Mouse (Mus musculus): Measurements from ENCODE around the gene Elf1.

The Elf1 gene

DNA sequence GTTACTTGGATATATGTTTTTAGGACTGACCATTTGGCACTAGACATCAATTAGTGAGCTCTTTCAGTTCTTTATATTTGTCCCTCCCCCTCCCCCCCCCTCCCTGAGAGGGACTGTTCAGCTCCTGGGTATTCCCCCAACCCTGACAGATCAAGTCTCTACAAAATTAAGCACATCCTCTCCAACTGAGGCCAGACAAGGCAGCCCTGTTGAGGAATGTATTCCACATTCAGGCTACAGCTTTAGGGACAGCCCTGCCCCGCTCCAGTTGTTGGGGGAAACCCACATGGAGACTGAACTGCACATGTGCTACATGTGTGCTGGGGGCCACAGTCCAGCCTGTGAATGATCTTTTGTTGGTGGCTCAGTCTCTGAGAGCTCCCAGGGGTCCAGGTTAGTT lies 71.9 kb downstream of the Elf1 start:
- DNase-seq (ENCODE audit: extremely low read depth, insufficient read length, low spot score): no peak

DNA sequence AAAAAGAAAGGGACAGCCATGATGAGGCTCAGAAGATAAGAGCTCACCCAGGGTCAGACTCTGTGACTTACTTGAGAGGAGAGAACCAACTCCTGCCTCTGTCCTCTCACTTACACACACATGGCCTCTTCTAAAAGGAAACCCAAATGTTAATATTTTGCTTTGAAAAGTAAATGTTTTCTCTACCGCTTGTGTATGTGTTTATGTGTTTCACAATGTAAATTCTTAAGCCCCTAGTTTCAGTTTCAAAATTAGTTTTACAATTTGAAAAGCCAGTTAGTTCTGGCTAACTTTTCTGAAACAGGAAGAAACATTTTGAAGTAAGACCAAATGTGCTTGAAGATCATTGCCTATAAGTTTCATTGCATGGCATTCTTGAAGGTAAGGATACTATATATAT lies 76.8 kb downstream of the Elf1 start:
- DNase-seq (ENCODE audit: extremely low read depth, insufficient read length, low spot score): no peak

DNA sequence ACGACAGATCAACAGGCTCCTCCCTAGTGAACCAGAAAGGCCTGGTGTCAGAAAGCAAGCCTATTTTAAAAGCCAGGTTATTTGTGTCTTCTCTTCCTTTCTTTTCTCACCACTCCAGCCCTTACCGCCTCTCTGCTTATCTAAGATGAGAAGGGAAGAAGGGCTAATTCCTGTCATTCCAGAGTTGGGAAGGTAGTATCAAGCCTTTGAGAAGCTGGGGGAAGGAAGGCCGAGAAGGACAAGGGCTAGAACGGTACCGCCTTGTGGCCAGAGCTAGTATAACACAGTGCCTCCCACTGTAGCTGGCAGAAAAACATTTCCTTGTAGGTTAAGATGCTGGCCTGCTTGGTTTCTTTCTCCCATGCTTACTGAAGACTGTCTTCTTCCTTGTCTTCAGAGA lies 81.8 kb downstream of the Elf1 start:
- peak; percentile 7 for DNase-seq (ENCODE audit: extremely low read depth, insufficient read length, low spot score)

DNA sequence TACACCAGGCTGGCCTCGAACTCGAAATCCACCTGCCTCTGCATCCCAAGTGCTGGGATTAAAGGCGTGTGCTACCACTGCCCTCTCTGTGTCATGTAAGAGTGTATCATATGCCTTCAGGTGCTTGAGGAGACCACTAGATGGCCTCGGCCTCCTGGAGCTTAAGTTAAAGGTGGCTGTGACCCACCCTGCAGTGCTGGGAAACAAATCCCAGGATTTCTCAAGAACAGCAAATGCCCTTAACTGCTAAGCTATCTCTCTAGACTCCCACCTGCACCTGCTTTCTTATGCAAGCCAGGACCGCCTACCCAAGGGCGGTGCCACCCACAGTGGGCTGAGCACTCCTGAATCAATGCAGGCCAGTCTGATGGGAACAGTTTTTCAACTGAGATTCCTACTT lies 83.8 kb downstream of the Elf1 start:
- DNase-seq (ENCODE audit: extremely low read depth, insufficient read length, low spot score): no peak

DNA sequence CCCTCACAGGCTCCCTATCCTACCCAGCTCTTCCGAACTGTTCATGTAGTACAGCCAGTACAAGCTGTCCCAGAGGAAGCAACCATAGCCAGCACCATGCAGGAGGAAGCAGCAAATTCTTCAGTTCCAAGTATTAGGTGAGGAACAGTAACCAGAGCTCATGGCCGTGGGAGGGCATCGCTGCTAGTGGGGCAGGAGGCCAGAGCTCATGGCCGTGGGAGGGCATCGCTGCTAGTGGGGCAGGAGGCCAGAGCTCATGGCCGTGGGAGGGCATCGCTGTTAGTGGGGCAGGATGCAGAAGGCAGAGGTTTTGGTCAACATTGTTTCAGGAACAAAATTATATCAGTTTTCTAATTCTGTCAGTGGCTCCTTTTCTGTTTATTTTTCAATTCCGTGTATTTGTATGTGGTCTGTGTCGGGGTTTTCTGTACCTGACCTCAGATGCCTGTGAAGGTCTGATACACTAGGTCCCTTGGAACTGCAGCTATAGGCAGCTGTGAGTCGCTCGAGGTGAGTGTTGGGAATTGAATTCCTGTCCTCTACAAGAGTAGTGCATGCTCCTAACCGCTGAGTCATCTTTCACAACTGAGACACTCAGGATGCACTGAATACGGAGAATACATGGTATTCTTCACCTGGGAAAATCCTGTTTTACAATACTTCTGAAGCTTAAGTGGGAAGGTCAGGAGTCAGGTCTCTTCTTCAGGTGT lies 92.6 kb downstream of the Elf1 start:
- no peak for DNase-seq (ENCODE audit: extremely low read depth, insufficient read length, low spot score)

DNA sequence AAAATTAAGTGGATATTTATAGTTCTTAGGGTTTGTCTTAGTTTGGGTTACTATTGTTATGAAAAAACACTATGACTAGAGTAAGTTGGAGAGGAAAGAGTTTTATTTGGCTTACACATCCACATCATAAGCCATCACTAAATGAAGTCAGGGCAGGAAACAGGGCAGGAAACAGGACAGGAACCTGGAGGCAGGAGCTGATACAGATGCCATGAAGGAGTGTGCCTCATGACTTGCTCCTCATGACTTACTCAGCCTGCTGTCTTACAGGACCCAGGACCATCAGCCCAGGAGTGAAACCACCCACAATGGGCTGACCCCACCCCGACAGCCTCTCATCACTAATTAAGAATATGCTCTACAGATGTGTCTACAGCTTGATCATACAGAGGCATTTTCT lies 93.4 kb downstream of the Elf1 start:
- DNase-seq (ENCODE audit: extremely low read depth, insufficient read length, low spot score): no peak

DNA sequence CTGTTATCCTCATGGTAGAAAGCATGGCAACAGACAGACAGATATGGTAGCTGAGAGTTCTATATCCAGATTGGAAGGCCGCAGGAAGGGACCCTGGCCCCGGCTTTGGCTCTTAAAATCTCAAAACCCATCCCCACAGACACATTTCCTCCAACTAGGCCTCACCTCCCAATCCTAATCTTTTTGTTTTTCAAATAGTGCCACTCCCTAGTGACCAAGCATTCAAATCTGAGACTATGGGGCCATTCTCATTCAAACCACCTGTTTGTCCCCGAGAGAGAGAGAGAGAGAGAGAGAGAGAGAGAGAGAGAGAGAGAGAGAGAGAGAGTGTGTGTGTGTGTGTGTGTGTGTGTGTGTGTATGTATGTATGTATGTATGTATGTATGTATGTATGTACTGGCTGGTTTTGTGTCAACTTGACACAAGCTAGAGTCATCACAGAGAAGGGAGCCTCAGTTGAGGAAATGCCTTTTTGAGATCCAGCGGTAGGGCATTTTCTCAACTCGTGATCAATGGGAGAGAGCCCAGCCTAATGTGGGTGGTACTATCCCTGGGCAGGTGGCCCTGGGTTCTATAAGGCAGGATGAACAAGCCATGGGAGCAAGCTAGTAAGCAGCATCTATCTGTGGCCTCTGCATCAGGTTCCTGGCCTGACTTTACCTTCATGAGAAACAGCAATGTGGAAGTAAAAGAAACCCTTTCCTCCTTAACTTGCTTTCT lies 102.7 kb downstream of the Elf1 start:
- DNase-seq (ENCODE audit: extremely low read depth, insufficient read length, low spot score): no peak

DNA sequence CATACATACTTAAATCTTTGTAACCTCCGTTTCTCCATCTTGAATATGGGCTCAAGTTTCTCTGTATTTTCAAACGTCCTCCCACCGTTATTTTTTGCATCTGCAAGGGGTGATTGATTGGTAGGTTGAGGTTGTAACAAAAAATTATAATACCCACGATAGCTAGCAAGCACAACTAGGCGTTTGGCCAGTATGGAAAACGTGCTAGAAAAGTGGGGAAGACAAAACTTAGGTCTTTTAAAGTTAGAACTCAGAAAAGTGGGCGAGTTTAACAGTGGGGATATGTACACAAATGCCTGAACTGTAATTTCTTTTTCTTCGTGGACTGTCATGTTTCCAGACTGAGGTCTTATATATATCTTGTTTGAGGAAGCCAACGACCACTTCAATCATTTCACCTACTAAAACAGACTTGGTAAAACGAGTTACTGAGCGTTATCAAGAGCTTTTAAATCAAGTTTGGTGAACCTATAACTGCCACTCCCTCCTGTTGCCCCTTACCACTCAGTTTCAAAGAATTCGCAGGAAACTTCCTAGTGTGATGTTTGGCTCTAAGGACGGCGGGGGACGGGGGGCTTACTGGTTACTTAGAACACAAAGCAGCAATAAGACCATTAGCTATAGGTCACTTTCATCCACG lies 105.6 kb downstream of the Elf1 start:
- DNase-seq (ENCODE audit: extremely low read depth, insufficient read length, low spot score): no peak

DNA sequence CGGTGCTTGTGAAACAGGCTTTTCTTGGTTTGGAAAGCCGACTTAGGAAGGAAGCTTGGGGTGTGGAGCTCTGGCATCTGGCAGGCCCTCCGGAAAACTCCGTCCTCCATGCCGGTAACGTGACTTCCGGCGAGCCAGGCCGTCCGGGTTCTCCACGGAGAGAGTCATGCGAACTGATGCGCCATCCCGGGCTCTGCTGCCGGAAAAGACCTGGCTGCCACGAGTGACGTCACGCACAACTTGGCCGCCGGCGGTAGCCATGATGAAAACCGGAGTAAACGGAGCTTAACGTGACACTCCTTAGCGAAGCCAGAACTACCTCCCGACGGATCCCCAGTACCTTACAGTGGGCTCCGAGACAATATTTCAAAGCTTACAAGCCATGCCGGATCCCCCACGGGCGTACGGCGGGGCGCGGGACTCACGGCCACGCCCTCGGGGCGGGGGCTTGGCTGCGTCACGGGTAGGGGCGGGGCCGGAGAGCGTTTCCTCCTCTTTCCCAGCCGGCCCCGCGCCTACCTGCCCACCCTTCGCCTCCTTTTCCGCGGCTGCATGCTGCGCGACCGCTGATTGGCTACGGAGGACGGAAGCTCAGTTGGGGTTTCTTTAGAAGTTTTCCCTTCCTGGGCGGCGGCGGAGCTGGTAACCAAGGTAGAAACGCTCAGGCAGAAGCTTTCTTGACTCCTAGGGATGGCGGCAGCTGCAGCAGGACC lies 106.3 kb downstream of the Elf1 start, which contains the start of gene Sugt1:
Gene Sugt1, plus strand, starts transcription at position 553 of the 713 bp plus-strand sequence.
- DNase-seq (ENCODE audit: extremely low read depth, insufficient read length, low spot score): peak; percentile 91

DNA sequence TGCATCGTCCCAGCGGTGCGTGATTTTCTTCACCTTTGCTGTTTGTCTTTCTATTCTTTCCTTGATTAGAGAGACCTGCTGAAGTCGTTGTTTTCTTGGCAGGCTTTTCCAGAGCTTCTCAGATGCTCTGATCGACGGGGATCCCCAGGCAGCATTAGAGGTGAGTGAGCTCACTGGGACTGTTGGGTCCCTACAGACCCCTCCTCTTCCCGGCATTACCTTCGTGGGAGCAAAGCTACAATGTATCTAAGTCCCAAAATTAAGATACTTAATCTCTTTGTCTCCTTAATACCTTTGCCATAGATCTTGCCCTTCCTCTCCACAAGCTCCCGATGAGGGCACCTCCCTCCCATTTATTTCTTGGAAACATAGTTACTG lies 106.8 kb downstream of the Elf1 start:
- DNase-seq (ENCODE audit: extremely low read depth, insufficient read length, low spot score): no peak

DNA sequence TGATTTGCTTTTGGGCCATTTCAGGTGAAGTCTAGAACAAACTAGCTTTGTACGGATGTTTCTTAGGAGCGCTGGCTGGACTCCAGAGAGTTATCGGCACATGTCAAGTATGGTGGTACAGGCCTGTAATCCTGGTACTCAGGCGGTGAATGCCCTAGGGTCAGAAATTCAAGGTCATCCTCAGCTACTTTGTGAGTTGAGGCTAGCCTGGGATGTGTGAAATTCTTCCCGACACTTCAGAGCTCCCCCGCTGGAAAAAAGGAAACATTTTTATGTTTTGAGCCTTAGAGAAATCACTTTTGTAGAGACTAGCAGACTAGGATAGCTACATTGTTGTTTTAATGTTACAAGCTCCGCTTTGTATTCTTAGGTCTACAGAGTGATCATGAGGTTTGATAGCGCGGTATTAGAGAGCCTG lies 107.5 kb downstream of the Elf1 start:
- DNase-seq (ENCODE audit: extremely low read depth, insufficient read length, low spot score): no peak

DNA sequence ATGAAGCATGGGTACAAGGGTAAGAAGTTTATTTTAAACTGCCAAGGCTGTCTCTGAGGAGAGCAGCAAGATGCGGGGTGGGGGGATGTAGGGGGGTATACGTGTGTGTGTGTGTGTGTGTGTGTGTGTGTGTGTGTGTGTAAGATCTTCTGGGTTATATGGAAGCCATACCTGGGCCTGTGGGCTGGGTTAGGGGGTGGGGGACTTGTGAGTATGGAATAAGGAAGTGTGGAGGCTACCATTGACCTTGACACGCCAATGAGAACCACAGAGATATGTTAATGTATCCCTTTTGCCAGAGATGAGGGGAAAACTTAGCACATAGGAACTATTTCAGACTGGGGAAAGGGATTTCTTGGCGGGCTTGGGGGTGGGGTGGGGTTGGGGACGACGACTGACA lies 108.4 kb downstream of the Elf1 start:
- no peak for DNase-seq (ENCODE audit: extremely low read depth, insufficient read length, low spot score)

DNA sequence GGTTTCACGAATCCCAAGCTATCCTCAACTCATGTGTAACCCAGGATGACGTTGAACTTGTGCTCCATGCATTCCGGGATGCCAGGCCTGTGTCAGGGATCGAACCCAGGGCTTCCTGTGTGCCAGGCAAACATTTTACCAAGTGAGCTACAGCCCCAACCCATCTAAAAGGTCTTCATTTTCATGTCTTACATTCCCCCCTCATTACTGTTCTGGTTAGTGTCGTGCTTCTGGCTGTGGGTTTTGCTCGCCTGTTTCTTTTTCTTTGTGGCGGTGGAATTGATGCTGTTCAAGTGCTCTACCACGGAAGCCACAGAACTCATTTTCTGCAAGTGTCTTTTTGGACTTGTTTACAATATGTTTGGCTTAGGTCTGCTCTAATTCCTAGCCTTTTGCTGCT lies 109.9 kb downstream of the Elf1 start:
- DNase-seq (ENCODE audit: extremely low read depth, insufficient read length, low spot score): no peak

DNA sequence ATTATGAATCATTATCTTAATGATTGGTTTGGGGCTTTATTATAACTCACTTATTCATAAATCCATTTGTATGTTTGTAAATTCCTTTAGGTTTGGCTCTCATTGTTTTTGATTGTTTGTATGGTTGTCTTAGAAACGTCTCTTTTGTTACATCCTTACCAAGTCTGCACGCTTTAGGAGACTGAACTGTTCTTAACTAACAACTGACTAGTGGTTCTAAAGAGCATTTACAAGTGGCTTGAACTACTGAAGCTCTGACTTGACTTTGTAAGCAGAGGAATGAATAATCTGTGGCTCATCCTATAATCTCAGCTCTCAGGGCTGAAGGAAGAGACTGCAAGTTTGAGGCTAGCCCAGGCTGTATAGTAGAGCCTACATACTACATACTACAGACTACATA lies 110.6 kb downstream of the Elf1 start:
- no peak for DNase-seq (ENCODE audit: extremely low read depth, insufficient read length, low spot score)

DNA sequence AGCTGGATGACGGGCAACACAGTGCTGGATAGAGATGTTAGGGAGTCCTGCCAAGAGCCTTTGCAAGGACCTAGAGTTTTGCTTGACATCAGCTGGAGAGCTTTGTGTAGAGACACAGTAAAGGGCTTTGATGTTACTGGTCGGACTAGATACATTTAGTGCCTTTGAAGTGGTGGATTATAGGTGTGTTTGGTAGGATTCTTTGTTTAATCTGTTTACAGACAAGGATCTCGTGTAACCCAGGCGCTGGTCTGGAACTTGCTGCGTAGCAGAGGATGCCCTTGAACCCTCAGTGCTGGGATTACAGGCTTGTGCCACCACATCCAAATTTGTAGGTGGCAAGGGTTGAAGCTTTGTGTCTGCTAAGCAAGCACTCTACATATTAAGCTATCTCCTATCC lies 113.1 kb downstream of the Elf1 start:
- DNase-seq (ENCODE audit: extremely low read depth, insufficient read length, low spot score): no peak

DNA sequence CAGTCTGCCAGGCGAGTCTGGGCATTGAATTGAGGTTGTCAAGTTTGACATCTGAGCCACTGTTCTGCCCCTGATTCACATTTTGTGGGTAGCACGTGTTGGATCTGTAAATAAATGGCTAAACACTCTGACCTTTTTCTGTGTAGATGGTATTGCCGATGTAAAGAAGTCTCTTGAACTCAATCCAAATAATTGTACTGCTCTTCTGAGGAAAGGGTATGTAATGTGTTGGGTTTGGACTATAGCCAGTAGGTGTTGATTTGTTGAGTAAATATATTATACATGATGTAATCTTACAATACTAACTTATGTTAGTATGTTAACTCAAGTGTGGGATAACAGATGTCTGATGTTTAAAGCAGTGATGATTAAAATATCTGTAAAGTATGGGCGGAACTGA lies 115.6 kb downstream of the Elf1 start:
- DNase-seq (ENCODE audit: extremely low read depth, insufficient read length, low spot score): no peak

DNA sequence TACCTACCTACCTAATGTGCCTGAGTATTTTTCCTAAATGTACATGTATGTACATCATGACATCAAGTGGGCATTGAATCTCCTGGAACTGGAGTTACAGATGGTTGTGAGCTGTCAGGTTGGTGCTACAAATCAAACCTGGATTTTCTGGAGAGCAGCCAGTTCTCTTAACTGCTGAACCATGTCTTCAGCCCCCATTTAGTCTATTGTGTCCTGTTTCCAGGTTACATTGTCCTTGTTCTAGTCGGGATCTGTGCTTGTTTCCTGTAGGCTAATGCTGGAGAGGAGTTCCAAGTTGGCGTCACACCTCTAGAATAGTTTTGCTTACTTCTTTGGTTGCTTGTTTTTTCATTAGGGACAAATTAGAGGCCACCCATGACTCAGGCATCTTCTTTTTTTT lies 124.9 kb downstream of the Elf1 start:
- DNase-seq (ENCODE audit: extremely low read depth, insufficient read length, low spot score): no peak

DNA sequence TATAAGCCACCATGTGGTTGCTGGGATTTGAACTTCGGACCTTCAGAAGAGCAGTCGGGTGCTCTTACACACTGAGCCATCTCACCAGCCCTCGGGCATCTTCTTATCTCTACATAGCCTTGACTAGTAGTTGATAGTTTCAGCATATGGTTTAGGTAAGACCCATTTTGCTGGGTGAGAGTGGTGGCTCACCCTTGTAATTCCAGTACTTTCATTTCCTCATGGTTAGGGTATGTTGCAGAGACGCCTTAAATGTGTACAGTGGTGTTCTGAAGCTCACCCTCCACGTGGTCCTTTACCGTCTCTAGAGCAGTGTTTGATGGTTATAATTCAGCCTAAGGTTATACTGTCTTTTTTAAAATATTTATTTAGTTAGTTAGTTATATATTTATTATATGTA lies 125.4 kb downstream of the Elf1 start:
- no peak for DNase-seq (ENCODE audit: extremely low read depth, insufficient read length, low spot score)

DNA sequence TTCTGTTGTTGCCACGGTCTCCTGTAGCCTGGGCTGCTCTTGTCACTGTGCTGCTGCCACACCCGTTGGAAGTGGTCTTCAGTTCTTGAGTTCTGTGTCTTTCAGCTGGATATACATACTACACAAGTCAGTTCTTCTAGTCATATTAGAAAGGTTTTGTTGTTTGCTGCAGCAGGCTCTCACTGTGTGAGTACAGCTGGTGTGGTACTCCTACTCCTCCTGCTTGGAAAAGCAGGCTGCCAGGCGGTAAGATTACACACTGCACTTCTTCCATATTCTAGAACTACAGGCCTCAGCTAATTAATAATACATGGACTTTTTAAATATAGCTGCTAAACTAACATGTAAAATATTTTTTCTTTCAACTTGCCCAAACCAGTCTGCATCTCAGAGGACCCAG lies 125.9 kb downstream of the Elf1 start:
- no peak for DNase-seq (ENCODE audit: extremely low read depth, insufficient read length, low spot score)

DNA sequence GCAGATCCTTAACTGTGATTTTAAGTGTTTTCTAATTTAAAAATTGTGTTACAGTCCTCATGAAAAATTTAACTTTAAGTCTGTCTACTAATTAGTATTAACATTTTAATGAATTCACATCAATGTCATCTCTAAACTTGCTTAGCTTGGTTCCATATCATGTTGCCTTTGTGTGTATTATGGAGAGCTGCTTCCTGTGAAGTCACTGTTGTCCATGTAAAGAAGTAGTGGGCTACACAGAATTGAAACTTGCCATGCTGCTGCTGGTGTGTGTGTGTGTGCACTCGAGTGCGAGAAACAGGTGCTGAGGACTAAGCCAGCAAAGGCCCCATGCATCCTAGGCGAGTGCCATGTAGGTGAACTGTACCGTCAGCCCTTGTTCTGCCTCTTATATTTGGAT lies 126.4 kb downstream of the Elf1 start:
- DNase-seq (ENCODE audit: extremely low read depth, insufficient read length, low spot score): no peak

DNA sequence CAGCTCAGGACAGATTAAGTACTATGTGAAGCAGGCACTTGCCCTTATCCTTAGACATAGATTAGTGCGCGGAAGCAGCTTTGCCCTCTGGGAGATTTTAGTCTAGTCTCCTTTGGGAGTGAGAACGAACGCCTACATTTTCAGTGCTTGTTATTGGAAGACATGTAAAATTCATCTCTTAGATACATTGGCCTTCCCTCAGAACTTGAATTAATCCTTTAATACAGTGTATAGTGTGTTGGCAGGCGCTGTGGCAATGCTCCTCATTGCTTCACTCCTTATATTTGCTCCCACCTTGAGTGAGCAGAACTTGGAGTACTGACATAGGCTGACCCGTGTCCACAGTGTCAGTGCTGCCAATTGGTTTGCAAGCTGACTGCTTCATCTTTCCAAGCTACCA lies 127.3 kb downstream of the Elf1 start:
- no peak for DNase-seq (ENCODE audit: extremely low read depth, insufficient read length, low spot score)

Data from 3134 (cell line).